Mouse (Mus musculus): Measurements from ENCODE around the gene Nsg1. TPM values are rescaled to one million over a fixed set of nuclear protein-coding genes. Genes with fewer than 3 reads are reported as not detected.
A peak's percentile ranks its signal among the peaks of the same experiment; 100 is the strongest.

Gene Nsg1
- polyA plus RNA-seq, 1 experiment from 2014 or later: 128 TPM

- H3K4me3 ChIP-seq: no peak overlapping the region
These were observed 14.1 kb upstream of the Nsg1 start for GRCm38 (mm10) chr5:38173766-38174165.

DNA sequence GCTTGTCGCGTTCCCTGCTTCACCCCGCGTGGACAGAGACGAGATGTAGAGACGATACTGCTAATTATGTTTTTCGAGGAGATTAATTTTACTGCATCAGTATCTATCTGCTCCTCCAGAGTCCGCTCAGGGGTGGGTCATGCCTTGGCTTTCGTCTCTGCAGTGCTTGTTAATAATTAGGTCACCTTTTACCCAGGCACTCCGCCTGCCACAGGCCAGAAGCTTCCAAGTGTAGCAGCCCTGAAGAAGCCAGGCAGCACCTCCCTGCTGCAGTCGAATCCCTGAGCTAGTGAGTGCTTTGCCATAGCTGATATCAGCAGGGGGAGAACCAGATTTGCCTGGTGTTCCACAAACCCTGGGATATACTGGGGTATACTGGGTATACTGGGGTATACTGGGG lies 8.8 kb upstream of the Nsg1 start:
- no peak overlapping the region for H3K27ac ChIP-seq (replicated peaks)
- 87% methylated on average over 11 of the region's 11 CpGs for WGBS
- H3K27me3 ChIP-seq (replicated peaks; ENCODE audit: low read depth, poor library complexity, severe bottlenecking): no peaks in the 10 kb centered on the region
- H3K36me3 ChIP-seq (replicated peaks): no peaks in the 10 kb centered on the region
- no peak for DNase-seq (ENCODE audit: low spot score)
- no peaks in the 10 kb centered on the region for H3K9me3 ChIP-seq
- no peak overlapping the region for H3K4me3 ChIP-seq
- no peaks in the 10 kb centered on the region; the same call in 1 of the 2 replicates for H3K4me1 ChIP-seq

More at GRCm38 (mm10) chr5:38173766-38174165, 14.1 kb upstream of the Nsg1 start:
- Histone ChIP-seq H3K27ac (replicated peaks) (no peak overlapping the region), H3K4me1 (no peaks in the 10 kb centered on the region), H3K9me3 (no peaks in the 10 kb centered on the region), H3K27me3 (replicated peaks; ENCODE audit: low read depth, poor library complexity, severe bottlenecking) (no peaks in the 10 kb centered on the region), H3K36me3 (replicated peaks) (no peaks in the 10 kb centered on the region)
- 58% methylated on average over 5 of the region's 5 CpGs for WGBS
- DNase-seq (ENCODE audit: low spot score): peak; percentile 30

DNA sequence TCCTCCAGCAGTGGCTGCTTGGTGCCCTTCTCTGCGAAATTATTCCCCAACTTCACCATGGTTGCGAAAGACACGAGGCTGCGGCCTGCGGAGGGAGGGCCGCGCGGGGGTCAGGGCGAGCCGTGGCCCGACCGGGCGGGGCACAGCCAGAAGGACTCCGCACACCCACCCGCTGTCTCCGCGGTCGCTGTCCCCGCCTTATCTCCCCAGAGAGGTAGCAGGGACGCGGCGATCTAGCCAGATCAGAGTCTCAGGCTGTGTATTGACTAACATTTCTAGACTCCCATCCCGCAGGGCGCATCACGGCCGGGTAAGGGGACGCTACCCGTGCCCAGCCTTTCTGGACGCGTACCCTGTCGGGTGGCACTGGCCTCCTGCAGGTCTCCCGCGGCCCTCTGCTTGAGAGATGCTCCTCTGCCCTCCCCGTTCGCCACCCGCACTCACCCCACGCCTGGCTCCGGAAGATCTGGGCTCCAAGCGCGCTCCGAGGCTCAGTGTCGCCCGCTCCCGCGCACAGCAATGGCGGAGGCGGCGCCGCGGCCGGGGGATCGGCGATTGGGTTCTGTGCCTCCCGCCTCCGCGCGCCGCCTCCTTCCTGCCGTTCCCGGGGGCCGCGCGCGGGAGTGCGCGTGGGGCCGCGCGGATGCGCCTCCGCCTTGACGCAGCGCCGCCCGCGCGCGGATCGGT lies 617 bp downstream of the Nsg1 start:
- peaks cover 38% of the 10 kb centered on the region for H3K36me3 ChIP-seq (replicated peaks)
- H3K27me3 ChIP-seq (replicated peaks; ENCODE audit: low read depth, poor library complexity, severe bottlenecking): peaks cover 56% of the 10 kb centered on the region
- H3K4me3 ChIP-seq: peak overlapping the region; percentile 71
- WGBS: under 1% methylated on average over 79 of the region's 79 CpGs
- H3K4me1 ChIP-seq: peaks cover 33% of the 10 kb centered on the region
- peaks cover 10% of the 10 kb centered on the region for H3K9me3 ChIP-seq
- peak overlapping the region; percentile 93 for H3K27ac ChIP-seq (replicated peaks)
- peak; percentile 80 for DNase-seq (ENCODE audit: low spot score)

DNA sequence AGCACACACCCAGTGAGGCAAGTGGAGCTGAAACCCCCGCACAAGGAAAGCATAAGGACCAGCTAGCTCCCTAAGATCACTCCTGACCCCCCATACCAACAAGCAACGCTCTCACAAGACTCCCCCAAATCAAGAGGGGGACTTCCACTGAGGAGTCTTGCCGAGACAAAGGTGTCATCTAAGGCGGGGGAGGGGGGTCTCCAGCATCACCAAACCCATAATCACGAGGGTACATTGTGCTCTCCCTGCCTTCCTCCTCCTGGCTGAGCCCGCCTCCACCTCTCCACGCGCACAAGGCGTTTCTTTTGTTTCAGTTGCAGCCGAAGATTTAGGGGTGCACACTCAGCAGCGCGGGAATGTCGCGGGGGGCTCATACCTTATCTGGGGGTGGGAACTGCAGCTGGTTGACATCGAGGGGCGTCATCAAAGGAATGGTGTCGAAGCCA lies 1.2 kb downstream of the Nsg1 start:
- 4% methylated on average over 17 of the region's 17 CpGs for WGBS
- peak; percentile 58 for DNase-seq (ENCODE audit: low spot score)
- peaks cover 11% of the 10 kb centered on the region for H3K9me3 ChIP-seq
- H3K27me3 ChIP-seq (replicated peaks; ENCODE audit: low read depth, poor library complexity, severe bottlenecking): peaks cover 56% of the 10 kb centered on the region
- peaks cover 43% of the 10 kb centered on the region for H3K36me3 ChIP-seq (replicated peaks)
- H3K4me3 ChIP-seq: peak overlapping the region; percentile 71
- peak overlapping the region; percentile 93 for H3K27ac ChIP-seq (replicated peaks)
- H3K4me1 ChIP-seq: peaks cover 33% of the 10 kb centered on the region

GRCm38 (mm10) chr5:38157481-38158020 lies 2.2 kb downstream of the Nsg1 start:
- Histone ChIP-seq H3K36me3 (replicated peaks) (peaks cover 53% of the 10 kb centered on the region), H3K4me1 (peaks cover 27% of the 10 kb centered on the region), H3K27ac (replicated peaks) (peak overlapping the region; percentile 93; the same call in 1 of the 2 replicates), H3K4me3 (peak overlapping the region; percentile 71), H3K27me3 (replicated peaks; ENCODE audit: low read depth, poor library complexity, severe bottlenecking) (peaks cover 51% of the 10 kb centered on the region), H3K9me3 (peaks cover 11% of the 10 kb centered on the region)
- no peak for DNase-seq (ENCODE audit: low spot score)
- 69% methylated on average over 9 of the region's 9 CpGs for WGBS

DNA sequence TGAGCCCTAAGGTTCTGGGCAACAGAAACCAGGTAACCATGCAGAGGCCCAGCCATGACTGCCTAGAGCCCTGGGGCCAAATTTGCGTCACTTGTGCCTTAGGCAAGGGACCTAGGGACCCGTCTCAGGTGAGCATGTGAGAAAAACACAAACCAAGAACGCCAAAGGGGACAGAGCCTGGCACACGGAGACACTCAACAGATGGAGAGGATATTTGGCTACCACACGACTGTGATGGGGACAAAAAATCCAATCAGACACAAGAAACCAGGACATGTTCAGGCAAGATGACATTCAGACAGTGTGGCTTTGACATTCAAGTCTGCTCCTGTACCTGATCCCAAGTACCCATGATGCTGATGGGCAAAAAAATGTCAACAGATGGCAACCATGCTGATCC lies 6.1 kb downstream of the Nsg1 start:
- H3K4me3 ChIP-seq: no peak overlapping the region
- H3K9me3 ChIP-seq: peaks cover 11% of the 10 kb centered on the region
- peaks cover 92% of the 10 kb centered on the region for H3K36me3 ChIP-seq (replicated peaks)
- H3K27ac ChIP-seq (replicated peaks): no peak overlapping the region
- peaks cover 14% of the 10 kb centered on the region for H3K4me1 ChIP-seq
- peaks cover 16% of the 10 kb centered on the region for H3K27me3 ChIP-seq (replicated peaks; ENCODE audit: low read depth, poor library complexity, severe bottlenecking)
- no peak for DNase-seq (ENCODE audit: low spot score)
- 92% methylated on average over 5 of the region's 5 CpGs for WGBS

GRCm38 (mm10) chr5:38152201-38153108 lies 7.3 kb downstream of the Nsg1 start:
- H3K4me3 ChIP-seq: no peak overlapping the region
- no peak overlapping the region for H3K27ac ChIP-seq (replicated peaks)
- H3K27me3 ChIP-seq (replicated peaks; ENCODE audit: low read depth, poor library complexity, severe bottlenecking): peaks cover 6% of the 10 kb centered on the region
- no peak for DNase-seq (ENCODE audit: low spot score)
- peaks cover 11% of the 10 kb centered on the region for H3K9me3 ChIP-seq
- H3K36me3 ChIP-seq (replicated peaks): peaks cover 100% of the 10 kb centered on the region
- peaks cover 2% of the 10 kb centered on the region for H3K4me1 ChIP-seq
- 90% methylated on average over 10 of the region's 10 CpGs for WGBS

DNA sequence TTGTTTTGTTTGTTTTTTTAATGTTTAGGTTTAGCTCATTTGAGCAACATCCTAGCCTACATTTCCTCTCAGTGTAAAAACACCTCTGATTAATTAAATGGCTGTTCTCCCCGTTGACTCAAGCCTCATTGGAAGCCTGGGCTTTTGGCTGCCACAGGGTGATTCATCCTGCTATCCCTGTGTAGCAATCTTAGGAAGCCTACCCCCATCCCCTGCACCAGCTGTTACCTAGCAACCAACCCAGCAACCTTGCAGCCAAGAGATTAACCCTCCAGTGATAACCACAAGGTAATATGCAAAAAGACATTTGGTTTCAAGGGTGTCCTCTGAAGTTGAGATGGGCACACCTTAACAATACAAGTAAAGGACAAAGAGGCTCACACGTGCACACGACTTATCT lies 8.4 kb downstream of the Nsg1 start:
- no peaks in the 10 kb centered on the region for H3K4me1 ChIP-seq
- H3K27ac ChIP-seq (replicated peaks): no peak overlapping the region
- H3K4me3 ChIP-seq: no peak overlapping the region
- no peaks in the 10 kb centered on the region for H3K27me3 ChIP-seq (replicated peaks; ENCODE audit: low read depth, poor library complexity, severe bottlenecking)
- H3K9me3 ChIP-seq: peaks cover 11% of the 10 kb centered on the region
- WGBS: 76% methylated on average over 3 of the region's 3 CpGs
- DNase-seq (ENCODE audit: low spot score): no peak
- peaks cover 100% of the 10 kb centered on the region for H3K36me3 ChIP-seq (replicated peaks)

GRCm38 (mm10) chr5:38146524-38146923 lies 13.2 kb downstream of the Nsg1 start:
- Histone ChIP-seq H3K9me3 (no peaks in the 10 kb centered on the region), H3K36me3 (replicated peaks) (peaks cover 99% of the 10 kb centered on the region), H3K27ac (replicated peaks) (no peak overlapping the region), H3K4me3 (no peak overlapping the region), H3K4me1 (no peaks in the 10 kb centered on the region), H3K27me3 (replicated peaks; ENCODE audit: low read depth, poor library complexity, severe bottlenecking) (no peaks in the 10 kb centered on the region)
- no peak for DNase-seq (ENCODE audit: low spot score)
- WGBS: 92% methylated on average over 6 of the region's 6 CpGs

DNA sequence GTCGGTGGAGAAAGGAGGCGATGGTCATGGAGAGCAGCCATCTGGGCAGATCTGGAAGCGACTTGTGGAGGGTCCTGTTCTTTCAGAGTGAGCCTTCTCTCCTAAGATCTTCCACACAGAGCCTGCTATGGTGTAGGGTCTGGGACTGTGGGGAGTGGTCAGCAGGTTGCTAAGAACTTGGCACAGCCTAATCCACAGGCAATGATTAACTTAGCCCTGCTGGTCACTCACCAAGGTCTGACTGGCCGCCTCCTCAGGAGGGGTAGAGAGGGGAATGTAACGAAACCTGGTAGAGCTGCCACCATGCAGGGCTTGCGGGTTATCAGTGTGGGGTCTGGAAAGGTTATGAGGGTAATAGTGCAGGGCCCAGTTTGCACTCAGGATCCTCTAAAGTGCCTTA lies 18.8 kb downstream of the Nsg1 start:
- no peak overlapping the region for H3K27ac ChIP-seq (replicated peaks)
- peaks cover 99% of the 10 kb centered on the region for H3K36me3 ChIP-seq (replicated peaks)
- H3K9me3 ChIP-seq: no peaks in the 10 kb centered on the region
- no peak for DNase-seq (ENCODE audit: low spot score)
- peaks cover 5% of the 10 kb centered on the region; the same call in 1 of the 2 replicates for H3K4me1 ChIP-seq
- WGBS: 90% methylated on average over 6 of the region's 6 CpGs
- H3K4me3 ChIP-seq: no peak overlapping the region
- no peaks in the 10 kb centered on the region for H3K27me3 ChIP-seq (replicated peaks; ENCODE audit: low read depth, poor library complexity, severe bottlenecking)

- Histone ChIP-seq H3K4me1 (peaks cover 5% of the 10 kb centered on the region; the same call in 1 of the 2 replicates), H3K27me3 (replicated peaks; ENCODE audit: low read depth, poor library complexity, severe bottlenecking) (no peaks in the 10 kb centered on the region), H3K4me3 (no peak overlapping the region), H3K27ac (replicated peaks) (no peak overlapping the region), H3K36me3 (replicated peaks) (peaks cover 78% of the 10 kb centered on the region), H3K9me3 (no peaks in the 10 kb centered on the region; the same call in 1 of the 2 replicates)
- WGBS: 90% methylated on average over 9 of the region's 9 CpGs
- no peak for DNase-seq (ENCODE audit: low spot score)
These were observed 22.5 kb downstream of the Nsg1 start for GRCm38 (mm10) chr5:38137163-38137562.

DNA sequence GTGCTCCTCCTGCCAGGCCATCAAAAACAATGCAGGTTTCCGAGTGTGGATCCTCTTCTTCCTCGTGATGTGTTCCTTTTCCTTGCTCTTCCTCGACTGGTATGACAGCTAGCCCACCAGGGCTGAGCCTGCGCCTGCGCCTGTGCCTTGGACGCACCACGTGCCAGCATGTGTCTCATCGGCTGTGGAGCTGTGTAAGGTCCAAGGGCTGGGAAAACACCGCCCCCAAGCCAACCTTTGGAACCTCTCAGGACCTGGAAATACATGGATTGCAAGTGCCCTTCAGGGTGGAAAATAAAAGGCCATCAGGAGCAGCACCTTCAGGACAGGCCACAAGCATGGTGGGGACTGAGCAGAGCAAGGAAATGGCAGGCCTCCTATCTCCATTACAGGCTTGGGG lies 23.5 kb downstream of the Nsg1 start:
- H3K4me3 ChIP-seq: no peak overlapping the region
- no peak overlapping the region for H3K27ac ChIP-seq (replicated peaks)
- WGBS: 91% methylated on average over 9 of the region's 9 CpGs
- H3K27me3 ChIP-seq (replicated peaks; ENCODE audit: low read depth, poor library complexity, severe bottlenecking): no peaks in the 10 kb centered on the region
- H3K36me3 ChIP-seq (replicated peaks): peaks cover 68% of the 10 kb centered on the region
- H3K9me3 ChIP-seq: no peaks in the 10 kb centered on the region; the same call in 1 of the 2 replicates
- DNase-seq (ENCODE audit: low spot score): no peak
- H3K4me1 ChIP-seq: peaks cover 5% of the 10 kb centered on the region; the same call in 1 of the 2 replicates

All from embryonic facial prominence, embryonic 10.5 days (tissue).